Mouse (Mus musculus) MEL (cell line): Measurements from ENCODE around the gene 4930564D02Rik.

ENCODE experiments used
- CTCF ChIP-seq, 3 experiments: IDR thresholded peaks in 2 of 3; conservative IDR thresholded peaks in 1 of 3; 2 replicates each; pipeline ENCODE4 v1.5.1; 2011 to 2012; ENCODE audit warnings: low read length in 3 of 3, low read depth in 2 of 3, mild to moderate bottlenecking in 2 of 3, improper control_type of control experiment in 1 of 3, inconsistent platforms in 1 of 3, mixed read lengths in 1 of 3, moderate library complexity in 1 of 3; ENCODE audit not compliant: control insufficient read depth in 1 of 3, insufficient read depth in 1 of 3, poor library complexity in 1 of 3, severe bottlenecking in 1 of 3
- E2F4 ChIP-seq: IDR thresholded peaks from 2 replicates; pipeline ENCODE4 v1.6.1; 2011; ENCODE audit warnings: low read depth, low read length, improper control_type of control experiment, borderline replicate concordance
- ELF1 ChIP-seq: IDR thresholded peaks from 2 replicates; pipeline ENCODE4 v1.6.1; 2014; ENCODE audit warnings: low read depth, mild to moderate bottlenecking, inconsistent platforms, low read length, improper control_type of control experiment, moderate library complexity
- EP300 ChIP-seq, 2 experiments: IDR thresholded peaks; 2 replicates each; pipeline ENCODE4 v1.6.1; 2011; ENCODE audit warnings: improper control_type of control experiment in 2 of 2, low read length in 2 of 2, low read depth in 1 of 2, mild to moderate bottlenecking in 1 of 2
- HCFC1 ChIP-seq: IDR thresholded peaks from 2 replicates; pipeline ENCODE4 v1.6.1; 2012; ENCODE audit warnings: low read depth, mild to moderate bottlenecking, inconsistent platforms, low read length, improper control_type of control experiment, moderate library complexity
- POLR2AphosphoS2 ChIP-seq: IDR thresholded peaks from 2 replicates; pipeline ENCODE4 v1.6.1; 2011; ENCODE audit warnings: low read length, improper control_type of control experiment
- SIN3A ChIP-seq: IDR thresholded peaks from 2 replicates; pipeline ENCODE4 v1.6.1; 2012; ENCODE audit warnings: low read length, improper control_type of control experiment, inconsistent platforms
- TBP ChIP-seq: IDR thresholded peaks from 2 replicates; pipeline ENCODE4 v1.8.0; 2011; ENCODE audit warnings: low read depth, low read length, improper control_type of control experiment
- TCF12 ChIP-seq: IDR thresholded peaks from 2 replicates; pipeline ENCODE4 v1.6.1; 2014; ENCODE audit warnings: low read depth, mild to moderate bottlenecking, inconsistent platforms, low read length, improper control_type of control experiment, moderate library complexity
- UBTF ChIP-seq: IDR thresholded peaks from 2 replicates; pipeline ENCODE4 v1.6.1; 2012; ENCODE audit warnings: low read depth, mild to moderate bottlenecking, inconsistent platforms, low read length, improper control_type of control experiment, moderate library complexity, borderline replicate concordance; ENCODE audit not compliant: insufficient read depth
- ZC3H11A ChIP-seq: IDR thresholded peaks from 2 replicates; pipeline ENCODE4 v1.6.1; 2012; ENCODE audit warnings: low read depth, mild to moderate bottlenecking, inconsistent platforms, low read length, improper control_type of control experiment

GRCm38 (mm10) chr3:105078231-105078826 lies 11.7 kb downstream of the 4930564D02Rik start:
- TF ChIP-seq EP300 (IDR thresholded peaks at IDR 0.05; ENCODE audit: low read depth in 1 of 2, low read length in 2 of 2) (no peak), TCF12 (no peak), CTCF (IDR thresholded peaks at IDR 0.05 in 2 of 3, conservative IDR thresholded peaks at IDR 0.05 in 1 of 3; ENCODE audit: control insufficient read depth in 1 of 3, insufficient read depth in 1 of 3, low read depth in 2 of 3, low read length in 3 of 3, poor library complexity in 1 of 3, severe bottlenecking in 1 of 3) (no peak), TBP (no peak), HCFC1 (no peak), SIN3A (no peak), ZC3H11A (no peak), ELF1 (no peak), UBTF (no peak), POLR2AphosphoS2 (no peak), E2F4 (no peak)
